Mouse (Mus musculus): ENCODE data around the gene Mtus2. TPM values are rescaled to one million over a fixed set of nuclear protein-coding genes. Genes with fewer than 3 reads are reported as not detected.
A peak's percentile ranks its signal among the peaks of the same experiment; 100 is the strongest.

Mtus2 gene
- polyA plus RNA-seq, 1 experiment from 2014 or later = 17.9 TPM

DNA sequence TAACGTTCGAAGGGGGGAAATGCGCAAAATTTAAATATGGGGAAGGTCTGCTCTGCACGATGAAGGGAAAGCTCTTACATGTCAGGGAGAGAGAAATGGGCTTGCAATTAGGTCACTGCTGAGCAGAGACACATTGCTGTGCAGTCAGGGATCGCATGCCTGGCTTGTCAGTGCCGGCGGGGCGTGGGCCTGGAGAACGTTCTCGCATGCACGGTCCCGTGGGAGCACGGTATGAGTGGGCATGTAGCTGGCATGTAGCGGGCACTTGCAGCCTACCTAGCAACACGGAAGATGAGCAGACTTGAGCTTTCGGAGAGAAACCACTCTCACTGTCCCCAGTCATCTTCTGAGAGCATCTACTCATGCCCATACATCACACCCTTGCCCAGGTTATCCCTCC, 266.9 kb downstream of the Mtus2 start:
- Histone ChIP-seq H3K9me3 (ENCODE audit: control insufficient read depth, low read length) (no peaks in the 10 kb centered on the region), H3K36me3 (ENCODE audit: control insufficient read depth, insufficient read depth) (no peaks in the 10 kb centered on the region), H3K4me1 (replicated peaks; ENCODE audit: control insufficient read depth, insufficient read depth, low read length) (no peaks in the 10 kb centered on the region), H3K4me3 (replicated peaks; ENCODE audit: low read length) (no peak overlapping the region), H3K9ac (replicated peaks; ENCODE audit: low read depth, low read length) (no peak overlapping the region), H3K27ac (ENCODE audit: low read length) (no peak overlapping the region), H3K27me3 (replicated peaks; ENCODE audit: control insufficient read depth, insufficient read depth, low read length) (no peaks in the 10 kb centered on the region), H3K4me2 (ENCODE audit: low read length) (no peak overlapping the region)
- WGBS = 91% methylated on average over 16 of the region's 16 CpGs
- ATAC-seq = no peak

DNA sequence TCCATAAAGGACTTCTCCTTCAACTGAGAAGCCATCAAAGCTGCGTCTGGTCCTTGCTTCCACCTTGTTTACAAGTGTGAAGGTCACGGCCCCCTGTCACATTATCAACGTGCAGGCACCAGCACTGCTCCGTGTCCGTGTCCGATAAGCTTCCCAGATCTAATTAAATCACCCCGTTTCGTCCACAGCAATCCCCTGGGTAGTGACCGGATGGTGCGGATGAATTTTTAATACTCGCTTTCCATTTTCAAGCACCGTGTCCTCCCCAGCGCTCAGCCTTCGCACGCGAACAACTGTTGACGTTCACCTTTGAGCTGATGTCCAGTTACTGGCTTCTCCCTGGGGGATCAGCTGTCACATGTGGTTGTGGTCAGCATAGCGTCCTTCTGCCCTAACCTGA, 276.6 kb downstream of the Mtus2 start:
- Histone ChIP-seq H3K4me3 (replicated peaks; ENCODE audit: low read length) (no peak overlapping the region), H3K27ac (ENCODE audit: low read length) (no peak overlapping the region), H3K4me2 (ENCODE audit: low read length) (no peak overlapping the region), H3K9ac (replicated peaks; ENCODE audit: low read depth, low read length) (no peak overlapping the region), H3K27me3 (replicated peaks; ENCODE audit: control insufficient read depth, insufficient read depth, low read length) (no peaks in the 10 kb centered on the region), H3K36me3 (ENCODE audit: control insufficient read depth, insufficient read depth) (no peaks in the 10 kb centered on the region), H3K9me3 (ENCODE audit: control insufficient read depth, low read length) (no peaks in the 10 kb centered on the region), H3K4me1 (replicated peaks; ENCODE audit: control insufficient read depth, insufficient read depth, low read length) (no peaks in the 10 kb centered on the region)
- 90% methylated on average over 18 of the region's 18 CpGs for WGBS
- ATAC-seq = no peak

- no peak for ATAC-seq
- WGBS = 56% methylated on average over 9 of the region's 9 CpGs
Measured at GRCm38 (mm10) chr5:148236616-148237015, 279.5 kb downstream of the Mtus2 start.

GRCm38 (mm10) chr5:148239067-148239466, 281.9 kb downstream of the Mtus2 start:
- H3K27ac ChIP-seq (ENCODE audit: low read length) = no peak overlapping the region
- H3K27me3 ChIP-seq (replicated peaks; ENCODE audit: control insufficient read depth, insufficient read depth, low read length) = no peaks in the 10 kb centered on the region
- no peaks in the 10 kb centered on the region for H3K9me3 ChIP-seq (ENCODE audit: control insufficient read depth, low read length)
- H3K9ac ChIP-seq (replicated peaks; ENCODE audit: low read depth, low read length) = no peak overlapping the region
- H3K4me2 ChIP-seq (ENCODE audit: low read length) = no peak overlapping the region
- no peaks in the 10 kb centered on the region for H3K36me3 ChIP-seq (ENCODE audit: control insufficient read depth, insufficient read depth)
- no peaks in the 10 kb centered on the region for H3K4me1 ChIP-seq (replicated peaks; ENCODE audit: control insufficient read depth, insufficient read depth, low read length)
- peak; percentile 65 for ATAC-seq
- no peak overlapping the region for H3K4me3 ChIP-seq (replicated peaks; ENCODE audit: low read length)

More at GRCm38 (mm10) chr5:148236616-148237015, 279.5 kb downstream of the Mtus2 start:
- Histone ChIP-seq H3K4me3 (replicated peaks; ENCODE audit: low read length) (no peak overlapping the region), H3K27me3 (replicated peaks; ENCODE audit: control insufficient read depth, insufficient read depth, low read length) (no peaks in the 10 kb centered on the region), H3K4me1 (replicated peaks; ENCODE audit: control insufficient read depth, insufficient read depth, low read length) (no peaks in the 10 kb centered on the region), H3K36me3 (ENCODE audit: control insufficient read depth, insufficient read depth) (no peaks in the 10 kb centered on the region), H3K4me2 (ENCODE audit: low read length) (no peak overlapping the region), H3K9me3 (ENCODE audit: control insufficient read depth, low read length) (no peaks in the 10 kb centered on the region), H3K9ac (replicated peaks; ENCODE audit: low read depth, low read length) (no peak overlapping the region), H3K27ac (ENCODE audit: low read length) (no peak overlapping the region)

- ATAC-seq = 0 out of 2 replicates have a peak, but pooled peaks have one; percentile 13
- Histone ChIP-seq H3K4me2 (ENCODE audit: low read length) (no peak overlapping the region), H3K9ac (replicated peaks; ENCODE audit: low read depth, low read length) (no peak overlapping the region), H3K36me3 (ENCODE audit: control insufficient read depth, insufficient read depth) (no peaks in the 10 kb centered on the region), H3K27me3 (replicated peaks; ENCODE audit: control insufficient read depth, insufficient read depth, low read length) (no peaks in the 10 kb centered on the region), H3K9me3 (ENCODE audit: control insufficient read depth, low read length) (no peaks in the 10 kb centered on the region), H3K27ac (ENCODE audit: low read length) (no peak overlapping the region), H3K4me1 (replicated peaks; ENCODE audit: control insufficient read depth, insufficient read depth, low read length) (no peaks in the 10 kb centered on the region), H3K4me3 (replicated peaks; ENCODE audit: low read length) (no peak overlapping the region)
- WGBS = 4% methylated on average over 2 of the region's 2 CpGs
Measured at GRCm38 (mm10) chr5:148239757-148240156, 282.6 kb downstream of the Mtus2 start.

DNA sequence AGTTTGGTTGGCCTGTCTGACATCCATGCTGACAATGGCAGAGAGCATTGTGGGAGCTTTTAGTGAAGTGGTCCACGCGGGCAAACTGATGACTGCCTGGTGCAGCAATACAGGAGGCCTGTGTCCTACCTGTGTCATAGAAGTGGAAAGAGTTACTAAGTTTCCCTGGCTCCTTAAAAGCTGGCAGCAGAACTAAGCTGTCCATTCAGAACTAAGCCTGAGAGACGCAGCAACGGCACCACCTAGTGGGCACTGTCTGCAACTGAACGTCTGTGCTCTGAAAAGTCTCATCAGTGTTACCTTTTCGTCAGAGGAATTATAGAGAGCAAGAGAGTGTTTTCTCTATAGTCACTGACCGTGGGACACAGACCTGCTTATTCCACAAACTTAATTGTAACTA, 284.8 kb downstream of the Mtus2 start:
- H3K4me3 ChIP-seq (replicated peaks; ENCODE audit: low read length) = no peak overlapping the region
- ATAC-seq = peak; percentile 63
- no peaks in the 10 kb centered on the region for H3K9me3 ChIP-seq (ENCODE audit: control insufficient read depth, low read length)
- no peaks in the 10 kb centered on the region for H3K27me3 ChIP-seq (replicated peaks; ENCODE audit: control insufficient read depth, insufficient read depth, low read length)
- no peak overlapping the region for H3K27ac ChIP-seq (ENCODE audit: low read length)
- no peaks in the 10 kb centered on the region for H3K4me1 ChIP-seq (replicated peaks; ENCODE audit: control insufficient read depth, insufficient read depth, low read length)
- 5% methylated on average over 7 of the region's 7 CpGs for WGBS
- no peaks in the 10 kb centered on the region for H3K36me3 ChIP-seq (ENCODE audit: control insufficient read depth, insufficient read depth)
- no peak overlapping the region for H3K4me2 ChIP-seq (ENCODE audit: low read length)
- H3K9ac ChIP-seq (replicated peaks; ENCODE audit: low read depth, low read length) = no peak overlapping the region

DNA sequence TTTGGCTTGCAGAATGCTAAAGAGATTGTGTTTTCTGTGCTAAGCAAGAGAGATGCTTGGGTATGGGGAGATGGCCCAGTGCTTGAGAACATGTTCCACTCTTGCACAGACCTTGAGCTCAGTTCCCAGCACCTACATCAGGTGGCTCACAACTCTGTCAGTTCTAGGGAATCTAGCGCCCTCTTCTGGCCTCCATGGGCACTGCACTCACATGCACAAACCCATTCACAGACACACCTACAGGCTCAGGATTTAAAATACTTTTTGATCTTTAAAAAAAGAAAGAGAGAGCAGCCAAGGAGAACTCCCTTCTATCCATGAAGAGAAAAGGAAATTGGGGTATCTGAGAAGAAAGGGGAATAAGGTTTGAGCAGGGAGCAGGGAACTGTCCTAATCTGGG, 287.4 kb downstream of the Mtus2 start:
- no peaks in the 10 kb centered on the region for H3K4me1 ChIP-seq (replicated peaks; ENCODE audit: control insufficient read depth, insufficient read depth, low read length)
- no peak overlapping the region for H3K4me3 ChIP-seq (replicated peaks; ENCODE audit: low read length)
- H3K9me3 ChIP-seq (ENCODE audit: control insufficient read depth, low read length) = no peaks in the 10 kb centered on the region
- H3K4me2 ChIP-seq (ENCODE audit: low read length) = no peak overlapping the region
- H3K36me3 ChIP-seq (ENCODE audit: control insufficient read depth, insufficient read depth) = no peaks in the 10 kb centered on the region
- no peak overlapping the region for H3K9ac ChIP-seq (replicated peaks; ENCODE audit: low read depth, low read length)
- H3K27ac ChIP-seq (ENCODE audit: low read length) = no peak overlapping the region
- ATAC-seq = no peak
- 40% methylated on average over 1 of the region's 1 CpGs for WGBS
- H3K27me3 ChIP-seq (replicated peaks; ENCODE audit: control insufficient read depth, insufficient read depth, low read length) = no peaks in the 10 kb centered on the region

- no peak overlapping the region for H3K4me2 ChIP-seq (ENCODE audit: low read length)
- no peak overlapping the region for H3K4me3 ChIP-seq (replicated peaks; ENCODE audit: low read length)
- no peak overlapping the region for H3K27ac ChIP-seq (ENCODE audit: low read length)
- H3K27me3 ChIP-seq (replicated peaks; ENCODE audit: control insufficient read depth, insufficient read depth, low read length) = no peaks in the 10 kb centered on the region
- no peaks in the 10 kb centered on the region for H3K9me3 ChIP-seq (ENCODE audit: control insufficient read depth, low read length)
- H3K36me3 ChIP-seq (ENCODE audit: control insufficient read depth, insufficient read depth) = no peaks in the 10 kb centered on the region
- no peak for ATAC-seq
- WGBS = 89% methylated on average over 2 of the region's 2 CpGs
- no peak overlapping the region for H3K9ac ChIP-seq (replicated peaks; ENCODE audit: low read depth, low read length)
- H3K4me1 ChIP-seq (replicated peaks; ENCODE audit: control insufficient read depth, insufficient read depth, low read length) = no peaks in the 10 kb centered on the region
Measured at GRCm38 (mm10) chr5:148245386-148245785, 288.3 kb downstream of the Mtus2 start.

GRCm38 (mm10) chr5:148248236-148248635, 291.1 kb downstream of the Mtus2 start:
- H3K27me3 ChIP-seq (replicated peaks; ENCODE audit: control insufficient read depth, insufficient read depth, low read length) = no peaks in the 10 kb centered on the region
- H3K4me1 ChIP-seq (replicated peaks; ENCODE audit: control insufficient read depth, insufficient read depth, low read length) = no peaks in the 10 kb centered on the region
- 44% methylated on average over 2 of the region's 2 CpGs for WGBS
- no peak overlapping the region for H3K27ac ChIP-seq (ENCODE audit: low read length)
- no peak overlapping the region for H3K9ac ChIP-seq (replicated peaks; ENCODE audit: low read depth, low read length)
- no peaks in the 10 kb centered on the region for H3K36me3 ChIP-seq (ENCODE audit: control insufficient read depth, insufficient read depth)
- H3K9me3 ChIP-seq (ENCODE audit: control insufficient read depth, low read length) = no peaks in the 10 kb centered on the region
- H3K4me3 ChIP-seq (replicated peaks; ENCODE audit: low read length) = no peak overlapping the region
- ATAC-seq = no peak
- H3K4me2 ChIP-seq (ENCODE audit: low read length) = no peak overlapping the region

DNA sequence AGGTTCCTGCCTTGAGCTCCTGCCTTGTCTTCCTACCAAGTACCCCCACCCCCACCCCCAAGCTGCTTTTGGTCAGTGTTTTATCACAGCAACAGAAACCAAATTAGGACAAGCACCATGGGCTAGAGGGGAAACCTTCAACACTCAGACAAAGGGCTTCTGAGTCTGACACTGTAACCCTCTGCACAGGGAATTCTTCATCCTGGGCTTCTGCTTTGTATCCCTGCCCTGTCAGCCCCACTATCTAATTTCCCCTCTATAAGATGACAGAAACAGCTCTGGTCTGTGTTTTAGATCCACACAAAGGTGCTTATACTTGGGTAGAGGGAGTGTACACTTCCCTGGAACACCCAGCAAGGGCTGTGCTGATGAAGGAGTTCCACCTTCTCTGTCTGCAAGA, 294.7 kb downstream of the Mtus2 start:
- Histone ChIP-seq H3K4me2 (ENCODE audit: low read length) (no peak overlapping the region), H3K9ac (replicated peaks; ENCODE audit: low read depth, low read length) (no peak overlapping the region), H3K9me3 (ENCODE audit: control insufficient read depth, low read length) (no peaks in the 10 kb centered on the region), H3K4me1 (replicated peaks; ENCODE audit: control insufficient read depth, insufficient read depth, low read length) (no peaks in the 10 kb centered on the region), H3K27me3 (replicated peaks; ENCODE audit: control insufficient read depth, insufficient read depth, low read length) (no peaks in the 10 kb centered on the region), H3K27ac (ENCODE audit: low read length) (no peak overlapping the region), H3K36me3 (ENCODE audit: control insufficient read depth, insufficient read depth) (no peaks in the 10 kb centered on the region), H3K4me3 (replicated peaks; ENCODE audit: low read length) (no peak overlapping the region)
- ATAC-seq = no peak
